In genomic region chr2:52043485-52043884, GRCm38 (mm10) we compare ENCODE assay signal across 29 mouse cellular contexts. TPM values are rescaled to one million over a fixed set of nuclear protein-coding genes. Genes with fewer than 3 reads are reported as not detected.
A peak's percentile ranks its signal among the peaks of the same experiment; 100 is the strongest.
DNase-seq lines count a peak whose midpoint lies in the region; ATAC-seq and TF ChIP-seq lines count a peak whose summit lies in the region.
"Had no signal": no experiment of that assay in that cellular context is flagged by ENCODE, and none has a peak within 500 bp of the region (broad histone marks: within the 10 kb centered on the region; RNA-seq: fewer than 3 reads in every experiment).

No protein-coding gene starts in this region.

- H3K27me3 ChIP-seq in heart, embryonic 12.5 days (replicated peaks) = 0 out of 2 replicates have a peak, but pooled peaks cover 2% of the 10 kb centered on the region
- no peaks in the 10 kb centered on the region for H3K27me3 ChIP-seq in limb, embryonic 14.5 days (ENCODE audit: control insufficient read depth, insufficient read depth, low read length)
- no peaks in the 10 kb centered on the region for H3K27me3 ChIP-seq in limb, embryonic 10.5 days (ENCODE audit: low read depth, poor library complexity, severe bottlenecking)
- H3K27me3 ChIP-seq: embryonic facial prominence, embryonic 13.5 days; neural tube, embryonic 13.5 days had no signal

- 91% methylated on average over 11 of the region's 11 CpGs for WGBS in heart, embryonic 12.5 days
- WGBS in limb, embryonic 14.5 days = 71% methylated on average over 11 of the region's 11 CpGs
- 97% methylated on average over 11 of the region's 11 CpGs for WGBS in limb, embryonic 10.5 days

- ATAC-seq in heart, embryonic 12.5 days (ENCODE audit: insufficient number of reproducible peaks, low FRiP score) = no peak
- ATAC-seq in limb, embryonic 14.5 days (ENCODE audit: low FRiP score, low read depth) = no peak
- ATAC-seq: activated CD4-positive, CD25-positive, alpha-beta regulatory T cell, adult 4 months; forebrain, postnatal 0 days had no signal

- H3K9ac ChIP-seq in heart, embryonic 12.5 days = no peak overlapping the region
- H3K9ac ChIP-seq in limb, embryonic 14.5 days (ENCODE audit: low read depth, low read length, severe bottlenecking) = no peak overlapping the region
- H3K9ac ChIP-seq: embryonic facial prominence, embryonic 13.5 days; forebrain, postnatal 0 days; heart, embryonic 13.5 days; hindbrain, embryonic 14.5 days; liver, embryonic 14.5 days; lung, embryonic 14.5 days; neural tube, embryonic 13.5 days had no signal

- H3K9me3 ChIP-seq in heart, embryonic 12.5 days (replicated peaks) = no peaks in the 10 kb centered on the region
- no peaks in the 10 kb centered on the region for H3K9me3 ChIP-seq in limb, embryonic 14.5 days (ENCODE audit: control insufficient read depth, low read length)
- no peaks in the 10 kb centered on the region for H3K9me3 ChIP-seq in limb, embryonic 10.5 days (replicated peaks)
- H3K9me3 ChIP-seq: embryonic facial prominence, embryonic 13.5 days; heart, embryonic 13.5 days; neural tube, embryonic 13.5 days had no signal

- no peak overlapping the region for H3K4me2 ChIP-seq in heart, embryonic 12.5 days
- H3K4me2 ChIP-seq in limb, embryonic 14.5 days (replicated peaks; ENCODE audit: low read depth, low read length, severe bottlenecking) = no peak overlapping the region
- H3K4me2 ChIP-seq: embryonic facial prominence, embryonic 13.5 days; heart, embryonic 13.5 days; hindbrain, embryonic 14.5 days; lung, embryonic 14.5 days; neural tube, embryonic 13.5 days had no signal

- intact Hi-C loops in left cerebral cortex, postnatal 10 days (cut with DNase I) = no loop called here

- no peaks in the 10 kb centered on the region for H3K36me3 ChIP-seq in heart, embryonic 12.5 days
- H3K36me3 ChIP-seq in limb, embryonic 14.5 days (ENCODE audit: control insufficient read depth, insufficient read depth, low read length) = peaks cover 44% of the 10 kb centered on the region
- peaks cover 62% of the 10 kb centered on the region for H3K36me3 ChIP-seq in limb, embryonic 10.5 days
- H3K36me3 ChIP-seq: heart, embryonic 13.5 days; neural tube, embryonic 13.5 days had no signal

- DNase-seq in heart, adult 11 months = peak; percentile 37
- DNase-seq in limb, embryonic 14.5 days (ENCODE audit: low spot score) = peak; percentile 34
- no peak for DNase-seq in limb, embryonic 10.5 days (ENCODE audit: low spot score)
- peak; percentile 32 for DNase-seq in adipocyte (ENCODE audit: low spot score)
- peak; percentile 36 for DNase-seq in retina, embryonic 14.5 days (ENCODE audit: low spot score)
- DNase-seq in left cerebral cortex, postnatal 10 days (ENCODE audit: extremely low spot score in 1 of 2, low spot score in 2 of 2) = no peak
- DNase-seq: adrenal gland, adult 8-10 months; cerebellum, postnatal 36 days; embryo, embryonic 11 days; forebrain, postnatal 0 days; gastrocnemius, postnatal 36 days; heart, adult 2 months; kidney, adult 18-20 months; kidney, postnatal 36 days; left cerebral cortex, postnatal 4 days; liver; lung, embryonic 14.5 days; lung, postnatal 14 days; right cerebral cortex, postnatal 25 days; spleen, adult 18-20 months; thymus, postnatal 14 days had no signal

- H3K27ac ChIP-seq in heart, embryonic 12.5 days (ENCODE audit: poor library complexity, severe bottlenecking) = no peak overlapping the region
- H3K27ac ChIP-seq in limb, embryonic 14.5 days (replicated peaks; ENCODE audit: low read depth, low read length) = no peak overlapping the region
- no peak overlapping the region for H3K27ac ChIP-seq in limb, embryonic 10.5 days
- H3K27ac ChIP-seq: embryonic facial prominence, embryonic 13.5 days; heart, adult 2 months; heart, embryonic 13.5 days; hindbrain, embryonic 14.5 days; liver, embryonic 14.5 days; neural tube, embryonic 13.5 days had no signal

- H3K4me1 ChIP-seq in heart, embryonic 12.5 days (replicated peaks) = no peaks in the 10 kb centered on the region
- peaks cover 16% of the 10 kb centered on the region for H3K4me1 ChIP-seq in limb, embryonic 14.5 days (ENCODE audit: control insufficient read depth, insufficient read depth, low read length)
- H3K4me1 ChIP-seq in limb, embryonic 10.5 days = peaks cover 20% of the 10 kb centered on the region; the same call in 1 of the 2 replicates
- H3K4me1 ChIP-seq: heart, embryonic 13.5 days had no signal

- no peak for TF ChIP-seq POLR2A in limb, embryonic 14.5 days (IDR thresholded peaks at IDR 0.05; ENCODE audit: borderline replicate concordance, extremely low read depth, insufficient read depth, insufficient read length)

- no peak overlapping the region for H3K4me3 ChIP-seq in heart, embryonic 12.5 days
- no peak overlapping the region for H3K4me3 ChIP-seq in limb, embryonic 14.5 days (replicated peaks; ENCODE audit: low read length)
- no peak overlapping the region for H3K4me3 ChIP-seq in limb, embryonic 10.5 days
- H3K4me3 ChIP-seq: embryonic facial prominence, embryonic 13.5 days; erythroblast, embryonic 14.5 days; heart, adult 2 months; heart, embryonic 13.5 days; neural tube, embryonic 13.5 days had no signal

RNA-seq across cellular contexts. Expression of gene Tnfaip6, which starts 5.7 kb away (rescaled TPM):
- polyA plus RNA-seq in heart, embryonic 12.5 days (2016; fragmentation: Nextera tagmentation; extraction: Ambion mirVana) = 4.9 and 5.7 TPM in 2 replicates
- 18.8 and 20.8 TPM in 2 replicates for polyA plus RNA-seq in limb, embryonic 14.5 days (2012; rRNA removed)
- 29.3 and 34.7 TPM in 2 replicates for polyA plus RNA-seq in limb, embryonic 14.5 days (2014; fragmentation: Nextera tagmentation; extraction: Ambion mirVana)
- 49.8 and 58.5 TPM in 2 replicates for polyA plus RNA-seq in limb, embryonic 10.5 days (2016; fragmentation: Nextera tagmentation; extraction: Ambion mirVana)
- 1 to 10 TPM in 1 of 2 experiments, under 1 TPM in 1; 0.84 to 1.5 TPM for total RNA-seq in left cerebral cortex, postnatal 10 days (2021)
- polyA plus RNA-seq: activated CD4-positive, CD25-positive, alpha-beta regulatory T cell, adult 4 months; erythroblast, embryonic 14.5 days had no signal

RNA-seq across cellular contexts. Expression of gene Rif1, which starts 29.1 kb away (rescaled TPM):
- 33.0 and 34.6 TPM in 2 replicates for polyA plus RNA-seq in heart, embryonic 12.5 days (2016; fragmentation: Nextera tagmentation; extraction: Ambion mirVana)
- 21.3 and 25.6 TPM in 2 replicates for polyA plus RNA-seq in limb, embryonic 14.5 days (2012; rRNA removed)
- polyA plus RNA-seq in limb, embryonic 14.5 days (2014; fragmentation: Nextera tagmentation; extraction: Ambion mirVana) = 45.2 and 51.1 TPM in 2 replicates
- polyA plus RNA-seq in limb, embryonic 10.5 days (2016; fragmentation: Nextera tagmentation; extraction: Ambion mirVana) = 46.5 and 50.1 TPM in 2 replicates
- total RNA-seq in left cerebral cortex, postnatal 10 days (2021) = 10 to 100 TPM; 16.2 to 23.2 TPM

Comparison
In these comparisons a context has a peak if more than half of its experiments do, and no peak if none do; other contexts are left out.
1. DNase-seq: peak in heart, adult 11 months (single experiment), limb, embryonic 14.5 days (single experiment), adipocyte (single experiment) and retina, embryonic 14.5 days (single experiment); none in limb, embryonic 10.5 days (single experiment) and left cerebral cortex, postnatal 10 days (0 of 2).